Mouse (Mus musculus): Measurements from ENCODE around the gene H2-T3.
"Not testable (repeated sequence)": the region's sequence is repeated elsewhere in the genome, so short reads cannot be mapped to it uniquely, and the experiment has no call there.

H2-T3 gene

DNA sequence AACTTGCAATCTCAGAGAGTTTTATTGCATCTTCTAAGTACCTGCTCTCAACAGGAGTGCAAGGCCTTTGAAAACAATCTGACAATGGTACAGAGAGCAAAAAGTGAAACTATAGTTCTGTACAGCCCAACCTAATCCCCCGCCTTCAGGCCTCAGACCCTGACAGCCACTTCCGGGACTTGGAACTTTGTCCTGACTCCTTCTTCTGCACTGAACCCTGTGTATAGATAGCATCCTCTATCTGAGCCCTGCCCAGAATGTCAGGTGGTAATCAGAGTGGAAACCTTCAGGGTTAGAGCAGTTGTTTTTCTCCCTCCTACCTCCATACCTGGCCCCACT, at the start of gene H2-T3:
Gene H2-T3 (minus strand): TSS at position 119 of the 339 bp plus-strand sequence.
- no peak for DNase-seq (ENCODE audit: low spot score)

- peak; percentile 36 for DNase-seq (ENCODE audit: low spot score)
These were observed 47.3 kb upstream of the H2-T3 start for GRCm38 (mm10) chr17:36237321-36237921.

GRCm38 (mm10) chr17:36235300-36235699, 45.2 kb upstream of the H2-T3 start:
- not testable (repeated sequence) for DNase-seq (ENCODE audit: low spot score)

GRCm38 (mm10) chr17:36233572-36233971, 43.5 kb upstream of the H2-T3 start:
- no peak for DNase-seq (ENCODE audit: low spot score)

GRCm38 (mm10) chr17:36231318-36231717, 41.2 kb upstream of the H2-T3 start:
- DNase-seq (ENCODE audit: low spot score): peak; percentile 80

DNA sequence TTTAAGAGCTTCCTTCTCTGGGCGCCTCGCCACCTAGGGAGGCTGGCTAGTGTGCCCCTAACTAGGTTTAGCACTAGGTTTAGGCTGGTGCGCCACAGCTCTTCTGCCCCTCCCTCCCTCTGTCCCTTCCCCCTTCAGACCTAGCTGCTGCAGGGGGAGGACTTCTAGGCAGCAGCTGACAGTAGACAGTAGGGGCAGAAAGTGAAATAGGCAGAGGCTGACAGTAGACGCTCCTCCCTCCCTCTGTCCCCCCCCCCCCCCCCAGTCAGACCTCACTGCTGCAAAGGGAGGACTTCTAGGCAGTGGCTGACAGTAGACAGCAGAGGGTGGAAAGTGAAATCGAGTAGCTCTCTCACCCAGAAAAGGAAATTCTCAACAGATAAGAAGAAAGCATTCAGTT, 39.0 kb upstream of the H2-T3 start:
- no peak for DNase-seq (ENCODE audit: low spot score)

- no peak for DNase-seq (ENCODE audit: low spot score)
These were observed 36.8 kb upstream of the H2-T3 start for GRCm38 (mm10) chr17:36226921-36227320.

DNA sequence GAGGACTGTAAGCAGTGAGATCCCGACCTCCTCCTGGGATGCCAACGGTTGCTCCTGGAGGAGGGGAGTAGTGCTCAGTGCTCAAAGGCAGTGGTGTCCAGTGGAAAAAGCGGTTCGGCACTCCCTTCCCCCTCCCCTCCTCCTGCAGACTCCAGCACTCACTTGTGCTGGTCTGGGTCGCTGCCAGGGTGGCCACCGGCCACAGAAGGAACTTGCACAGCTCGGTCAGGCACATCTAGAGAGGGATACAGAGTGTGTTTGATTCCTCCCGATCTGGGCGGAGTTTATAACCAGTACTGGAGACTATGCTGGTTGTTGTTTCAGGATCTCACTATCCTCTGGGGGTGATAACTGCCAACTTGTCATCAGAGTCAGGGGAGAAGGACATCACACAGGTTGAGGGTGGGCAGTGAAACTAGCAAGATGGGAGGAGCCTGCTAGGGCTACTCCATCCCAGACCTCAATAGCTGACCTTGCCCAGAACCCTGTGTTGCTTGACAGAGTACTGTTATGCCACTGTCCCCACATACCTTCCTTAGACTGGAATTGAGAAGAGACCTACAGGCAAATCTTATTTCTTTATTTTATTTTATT, 35.2 kb upstream of the H2-T3 start:
- DNase-seq (ENCODE audit: low spot score): no peak

DNA sequence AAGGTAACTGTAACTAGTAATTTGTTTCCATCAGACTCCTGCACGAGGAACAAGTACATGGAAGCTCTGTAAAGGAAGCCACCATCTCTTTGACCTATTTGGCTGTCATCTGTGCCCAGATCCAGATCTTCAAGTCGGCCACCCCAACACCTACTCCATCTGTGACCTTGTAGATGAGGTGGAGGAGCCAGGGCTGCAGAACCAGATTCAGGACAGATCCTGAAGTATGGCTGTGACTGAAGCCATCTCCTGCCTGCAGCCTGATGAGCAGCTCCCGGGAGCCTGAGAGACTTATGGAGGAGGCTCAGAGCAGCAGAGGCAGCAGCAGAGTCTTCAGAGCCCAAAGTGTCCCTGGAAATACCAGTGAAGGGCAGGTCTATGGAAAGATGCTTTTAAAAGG, 34.4 kb upstream of the H2-T3 start:
- DNase-seq (ENCODE audit: low spot score): no peak

GRCm38 (mm10) chr17:36218594-36219155, 28.6 kb upstream of the H2-T3 start:
- DNase-seq (ENCODE audit: low spot score): no peak

- no peak for DNase-seq (ENCODE audit: low spot score)
These were observed 25.5 kb upstream of the H2-T3 start for GRCm38 (mm10) chr17:36215586-36215985.

DNA sequence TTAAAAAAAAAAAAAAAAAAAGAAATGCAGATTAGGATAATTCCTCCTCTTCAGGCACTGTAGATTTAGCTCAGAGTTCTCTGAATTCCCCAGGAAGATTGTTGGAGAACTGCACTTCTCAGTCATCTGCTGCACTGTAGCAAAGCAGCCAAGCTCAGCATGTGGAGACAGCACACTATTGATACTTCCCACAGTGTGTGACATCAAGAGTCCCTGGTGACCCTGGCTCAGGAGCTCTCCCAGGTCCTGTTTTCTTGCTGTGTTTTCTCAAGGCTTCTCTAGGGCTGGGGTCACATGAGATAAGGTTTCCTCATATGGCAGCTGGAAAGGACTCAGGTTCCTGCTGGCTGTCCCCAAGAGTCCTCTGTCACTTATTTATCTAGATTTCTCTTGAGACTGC, 16.8 kb upstream of the H2-T3 start:
- DNase-seq (ENCODE audit: low spot score): no peak

- no peak for DNase-seq (ENCODE audit: low spot score)
These were observed 15.8 kb upstream of the H2-T3 start for GRCm38 (mm10) chr17:36205862-36206261.

- no peak for DNase-seq (ENCODE audit: low spot score)
These were observed 15.4 kb upstream of the H2-T3 start for GRCm38 (mm10) chr17:36205456-36205855.

GRCm38 (mm10) chr17:36201851-36202250, 11.8 kb upstream of the H2-T3 start:
- DNase-seq (ENCODE audit: low spot score): no peak

GRCm38 (mm10) chr17:36198317-36198716, 8.2 kb upstream of the H2-T3 start:
- no peak for DNase-seq (ENCODE audit: low spot score)

DNA sequence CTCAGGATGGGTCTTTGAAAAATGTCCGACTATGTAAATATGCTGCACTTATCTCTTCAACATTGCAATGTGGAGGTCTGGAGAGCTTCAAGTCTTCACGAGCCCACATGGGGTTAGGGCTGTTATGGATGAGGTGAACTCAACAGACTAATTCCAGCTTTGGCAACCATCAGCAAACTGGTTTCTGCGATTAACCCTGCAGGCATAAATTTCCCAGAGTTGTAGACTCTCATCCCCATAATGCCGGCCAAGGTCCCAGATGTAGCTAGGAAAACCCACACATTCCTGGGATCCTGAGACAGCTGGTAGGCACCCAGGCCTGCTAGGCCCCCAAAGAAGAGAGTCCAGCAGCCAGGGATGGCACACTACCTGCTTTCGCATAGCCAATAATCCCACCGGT, 4.4 kb upstream of the H2-T3 start:
- DNase-seq (ENCODE audit: low spot score): no peak

- peak; percentile 41 for DNase-seq (ENCODE audit: low spot score)
These were observed 3.6 kb upstream of the H2-T3 start for GRCm38 (mm10) chr17:36193546-36194141.

- DNase-seq (ENCODE audit: low spot score): no peak
These were observed 2.3 kb upstream of the H2-T3 start for GRCm38 (mm10) chr17:36192371-36192770.

DNA sequence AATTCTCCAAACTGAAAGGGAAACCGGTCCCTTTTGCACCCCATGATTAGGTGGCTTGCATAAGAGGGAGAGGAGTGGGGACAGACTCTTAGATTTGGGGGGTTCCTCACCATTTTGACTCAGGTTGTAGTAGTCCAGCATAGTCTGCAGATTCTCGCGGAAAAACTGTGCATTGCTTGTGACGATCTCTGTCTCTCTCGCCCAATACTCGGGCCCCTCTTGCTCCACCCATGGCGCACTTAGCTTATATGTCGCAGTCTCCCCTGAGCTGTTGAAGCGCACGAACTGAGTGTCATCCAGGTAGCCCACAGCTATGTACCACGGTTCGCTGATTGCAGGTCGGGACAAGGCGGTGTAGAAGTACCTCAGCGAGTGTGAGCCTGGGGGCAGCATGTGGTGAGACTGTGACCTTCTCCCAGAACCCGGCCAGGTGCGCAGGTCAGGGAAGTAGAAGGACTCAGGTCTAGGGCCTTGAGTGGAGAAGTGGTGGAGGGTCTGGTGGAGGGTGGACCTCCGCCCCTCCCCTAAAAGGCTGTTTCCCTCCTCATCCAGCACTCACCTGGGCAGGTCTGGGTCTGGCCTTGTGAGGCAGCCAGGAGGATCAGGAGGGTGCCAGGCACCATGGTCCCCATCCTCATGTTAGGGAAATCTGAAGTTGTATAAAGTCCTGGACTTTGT, 457 bp downstream of the H2-T3 start:
- no peak for DNase-seq (ENCODE audit: low spot score)

- no peak for DNase-seq (ENCODE audit: low spot score)
These were observed 2.5 kb downstream of the H2-T3 start for GRCm38 (mm10) chr17:36187540-36187939.

DNA sequence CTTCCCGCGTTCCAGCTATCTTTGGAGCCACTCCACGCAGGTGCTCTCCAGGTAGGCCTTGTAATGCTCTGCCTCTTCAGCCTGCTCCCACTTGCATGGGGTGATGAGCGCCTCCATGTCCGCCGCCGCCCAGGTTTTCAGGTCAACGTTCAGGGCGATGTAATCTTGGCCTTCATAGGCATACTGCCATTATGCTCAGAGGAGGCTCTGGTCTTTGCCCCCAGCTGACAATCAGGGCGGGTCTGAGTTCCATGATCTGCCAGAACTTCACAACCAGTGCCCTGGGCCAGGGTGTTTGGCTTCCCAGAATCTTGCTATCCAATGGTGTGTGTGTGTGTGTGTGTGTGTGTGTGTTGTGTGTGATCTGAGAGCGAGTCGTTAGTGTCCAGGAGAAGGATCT, 7.9 kb downstream of the H2-T3 start:
- DNase-seq (ENCODE audit: low spot score): no peak

DNA sequence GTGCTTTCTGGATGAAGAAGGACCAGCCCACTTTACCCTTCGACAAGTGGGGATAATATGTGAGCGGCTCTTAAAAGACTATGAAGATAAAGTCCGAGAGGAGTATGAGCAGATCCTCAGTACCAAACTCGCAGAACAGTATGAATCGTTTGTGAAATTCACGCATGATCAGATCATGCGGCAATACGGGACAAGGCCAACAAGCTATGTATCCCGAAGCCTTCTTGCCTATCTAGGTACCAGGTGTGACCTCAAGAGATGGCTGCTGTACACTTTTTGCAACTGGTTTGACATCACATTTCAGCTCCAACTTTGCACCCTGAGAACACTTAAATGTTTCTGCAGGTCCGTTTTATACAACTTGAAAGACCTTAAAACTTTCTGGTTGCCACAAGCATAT, 10.6 kb downstream of the H2-T3 start:
- not testable (repeated sequence) for DNase-seq (ENCODE audit: low spot score)

Measured in urinary bladder, postnatal 25 days (tissue).